Comparison of ENCODE assay signal across 18 mouse cellular contexts in genomic region chr11:117551926-117552325, GRCm38 (mm10).
DNase-seq lines count a peak whose midpoint lies in the region; ATAC-seq and TF ChIP-seq lines count a peak whose summit lies in the region.
"Had no signal": no experiment of that assay in that cellular context is flagged by ENCODE, and none has a peak within 500 bp of the region (broad histone marks: within the 10 kb centered on the region; RNA-seq: fewer than 3 reads in every experiment).

No protein-coding gene starts in this region.

- no peak overlapping the region for H3K4me3 ChIP-seq in forebrain, embryonic 16.5 days (replicated peaks; ENCODE audit: low read length)
- H3K4me3 ChIP-seq in forebrain, embryonic 15.5 days = no peak overlapping the region
- H3K4me3 ChIP-seq: embryonic facial prominence, embryonic 13.5 days; heart, embryonic 12.5 days; intestine, embryonic 15.5 days; kidney, embryonic 15.5 days; limb, embryonic 15.5 days had no signal

- no peak overlapping the region for H3K9ac ChIP-seq in forebrain, embryonic 16.5 days (replicated peaks; ENCODE audit: low read depth, low read length)
- H3K9ac ChIP-seq in forebrain, embryonic 15.5 days (replicated peaks) = no peak overlapping the region
- H3K9ac ChIP-seq: embryonic facial prominence, embryonic 13.5 days; heart, embryonic 12.5 days; intestine, embryonic 15.5 days; kidney, embryonic 15.5 days; limb, embryonic 15.5 days; liver, postnatal 0 days had no signal

- peak; percentile 59 for DNase-seq in layer of hippocampus, adult 9-11 months
- no peak for DNase-seq in layer of hippocampus, adult 11-12 months (ENCODE audit: low spot score)
- peak; percentile 69 for DNase-seq in brain, embryonic 14.5 days (ENCODE audit: low read depth)
- peak; percentile 50 to 70 for DNase-seq in left cerebral cortex, postnatal 14 days (ENCODE audit: low spot score in 2 of 2)
- DNase-seq in kidney, postnatal 14 days = no peak
- DNase-seq: heart, postnatal 36 days; liver, postnatal 0 days; thymus, postnatal 14 days had no signal

- intact Hi-C loops in left cerebral cortex, postnatal 14 days (cut with DNase I) = no loop called here

- H3K36me3 ChIP-seq in forebrain, embryonic 16.5 days (ENCODE audit: control insufficient read depth, insufficient read depth) = no peaks in the 10 kb centered on the region
- no peaks in the 10 kb centered on the region for H3K36me3 ChIP-seq in forebrain, embryonic 15.5 days
- H3K36me3 ChIP-seq: embryonic facial prominence, embryonic 13.5 days; heart, embryonic 12.5 days; intestine, embryonic 15.5 days; kidney, embryonic 15.5 days; limb, embryonic 15.5 days had no signal

- no peak for TF ChIP-seq POLR2A in brain, embryonic 14.5 days (IDR thresholded peaks at IDR 0.05; ENCODE audit: borderline replicate concordance, extremely low read depth, insufficient read depth, insufficient read length, poor library complexity, severe bottlenecking)

- WGBS in forebrain, embryonic 16.5 days = 62% methylated on average over 5 of the region's 5 CpGs
- 75% methylated on average over 5 of the region's 5 CpGs for WGBS in forebrain, embryonic 15.5 days

- no peaks in the 10 kb centered on the region for H3K9me3 ChIP-seq in forebrain, embryonic 16.5 days (ENCODE audit: control insufficient read depth, low read length)
- no peaks in the 10 kb centered on the region for H3K9me3 ChIP-seq in forebrain, embryonic 15.5 days
- H3K9me3 ChIP-seq: embryonic facial prominence, embryonic 13.5 days; heart, embryonic 12.5 days; intestine, embryonic 15.5 days; kidney, embryonic 15.5 days; limb, embryonic 15.5 days had no signal

- no peaks in the 10 kb centered on the region for H3K27me3 ChIP-seq in forebrain, embryonic 16.5 days (replicated peaks; ENCODE audit: control insufficient read depth, insufficient read depth, low read length)
- no peaks in the 10 kb centered on the region for H3K27me3 ChIP-seq in forebrain, embryonic 15.5 days
- H3K27me3 ChIP-seq: embryonic facial prominence, embryonic 13.5 days; intestine, embryonic 15.5 days; kidney, embryonic 15.5 days; limb, embryonic 15.5 days had no signal

- TF ChIP-seq CTCF in brain, embryonic 14.5 days (IDR thresholded peaks at IDR 0.05; ENCODE audit: borderline replicate concordance, extremely low read depth, insufficient read depth, insufficient read length) = no peak

- ATAC-seq in forebrain, embryonic 16.5 days = 0 out of 2 replicates have a peak, but pooled peaks have one; percentile 15
- ATAC-seq in forebrain, embryonic 15.5 days (replicated peaks) = no peak
- ATAC-seq: intestine, embryonic 15.5 days; liver, postnatal 0 days; Patski had no signal

- H3K4me1 ChIP-seq in forebrain, embryonic 16.5 days (replicated peaks; ENCODE audit: control insufficient read depth, insufficient read depth, low read length) = peaks cover 5% of the 10 kb centered on the region
- peaks cover 13% of the 10 kb centered on the region; the same call in 1 of the 2 replicates for H3K4me1 ChIP-seq in forebrain, embryonic 15.5 days
- H3K4me1 ChIP-seq: heart, embryonic 12.5 days; intestine, embryonic 15.5 days; kidney, embryonic 15.5 days had no signal

- H3K27ac ChIP-seq in forebrain, embryonic 16.5 days (ENCODE audit: low read length) = 0 out of 2 replicates have a peak overlapping the region, but pooled peaks have one; percentile 10
- no peak overlapping the region for H3K27ac ChIP-seq in forebrain, embryonic 15.5 days (replicated peaks)
- H3K27ac ChIP-seq: embryonic facial prominence, embryonic 13.5 days; intestine, embryonic 15.5 days; kidney, embryonic 15.5 days; limb, embryonic 15.5 days; macrophage; stomach, postnatal 0 days had no signal

- H3K4me2 ChIP-seq in forebrain, embryonic 16.5 days (ENCODE audit: low read length) = no peak overlapping the region
- no peak overlapping the region for H3K4me2 ChIP-seq in forebrain, embryonic 15.5 days (replicated peaks)
- H3K4me2 ChIP-seq: embryonic facial prominence, embryonic 13.5 days; heart, embryonic 12.5 days; intestine, embryonic 15.5 days; kidney, embryonic 15.5 days; limb, embryonic 15.5 days had no signal

Comparison
In these comparisons a context has a peak if more than half of its experiments do, and no peak if none do; other contexts are left out.
1. DNase-seq: peak in layer of hippocampus, adult 9-11 months (single experiment), brain, embryonic 14.5 days (single experiment) and left cerebral cortex, postnatal 14 days (2 of 2); none in layer of hippocampus, adult 11-12 months (single experiment) and kidney, postnatal 14 days (single experiment).